Mouse (Mus musculus): ENCODE data around the gene Nadsyn1. TPM values are rescaled to one million over a fixed set of nuclear protein-coding genes. Genes with fewer than 3 reads are reported as not detected.

Gene Nadsyn1
- polyA plus RNA-seq, 1 experiment from 2014 or later: 7.1 TPM

DNA sequence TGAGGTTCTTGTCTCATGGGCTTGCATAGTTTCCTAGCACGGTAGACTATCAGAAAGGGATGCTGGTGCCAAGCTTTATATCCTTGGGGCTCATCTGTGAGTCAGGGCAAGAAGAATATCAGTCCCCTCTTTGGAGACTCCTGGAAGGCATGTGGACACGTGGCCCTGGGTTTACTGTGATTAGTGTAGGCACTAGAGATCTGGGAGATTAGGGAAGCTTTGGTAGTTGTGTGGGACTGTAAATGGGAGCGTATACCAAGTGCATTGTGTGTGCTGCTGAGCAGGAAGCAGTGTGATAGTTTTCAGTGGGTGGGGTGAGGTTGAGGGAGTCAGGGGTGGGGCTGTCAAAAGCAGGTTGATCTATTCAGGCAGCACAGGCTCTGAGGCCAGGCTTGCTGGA, 12.3 kb upstream of the Nadsyn1 start:
- no peak overlapping the region for H3K4me2 ChIP-seq (ENCODE audit: low read length)
- 80% methylated on average over 3 of the region's 3 CpGs for WGBS
- H3K4me3 ChIP-seq (replicated peaks; ENCODE audit: low read depth, low read length): no peak overlapping the region
- H3K4me1 ChIP-seq (ENCODE audit: control insufficient read depth, insufficient read depth, low read length): peaks cover 41% of the 10 kb centered on the region
- H3K9ac ChIP-seq (replicated peaks; ENCODE audit: low read length): no peak overlapping the region
- H3K9me3 ChIP-seq (ENCODE audit: control insufficient read depth, low read length): no peaks in the 10 kb centered on the region
- no peak overlapping the region for H3K27ac ChIP-seq (replicated peaks; ENCODE audit: low read depth, low read length)
- peaks cover 30% of the 10 kb centered on the region for H3K36me3 ChIP-seq (ENCODE audit: control insufficient read depth, insufficient read depth, low read length)
- ATAC-seq (ENCODE audit: low FRiP score, low TSS enrichment) (no peak), DNase-seq (no peak)
- no peaks in the 10 kb centered on the region for H3K27me3 ChIP-seq (ENCODE audit: control insufficient read depth, insufficient read depth, low read length)

DNA sequence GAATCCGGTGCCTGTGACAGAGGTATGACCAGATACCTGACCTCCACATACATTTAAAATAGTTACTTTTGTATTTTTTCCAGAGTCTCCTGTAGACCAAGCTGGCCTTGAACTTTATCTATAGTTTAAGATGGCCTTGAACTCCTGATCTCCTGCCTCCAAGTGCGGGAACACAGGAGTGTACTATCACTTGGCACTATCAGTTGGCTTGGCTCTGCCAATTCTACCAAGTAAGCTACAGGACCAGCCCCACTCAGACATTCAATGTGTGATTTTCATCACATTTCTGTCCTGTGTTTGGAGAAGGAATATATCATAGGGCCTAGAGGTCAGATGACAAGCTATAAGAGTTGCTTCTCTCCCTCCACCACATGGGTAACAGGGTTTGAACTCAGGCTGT, 11.7 kb upstream of the Nadsyn1 start:
- H3K4me2 ChIP-seq (ENCODE audit: low read length): no peak overlapping the region
- H3K9ac ChIP-seq (replicated peaks; ENCODE audit: low read length): no peak overlapping the region
- H3K36me3 ChIP-seq (ENCODE audit: control insufficient read depth, insufficient read depth, low read length): peaks cover 26% of the 10 kb centered on the region
- peaks cover 41% of the 10 kb centered on the region for H3K4me1 ChIP-seq (ENCODE audit: control insufficient read depth, insufficient read depth, low read length)
- H3K9me3 ChIP-seq (ENCODE audit: control insufficient read depth, low read length): no peaks in the 10 kb centered on the region
- no peaks in the 10 kb centered on the region for H3K27me3 ChIP-seq (ENCODE audit: control insufficient read depth, insufficient read depth, low read length)
- no peak overlapping the region for H3K27ac ChIP-seq (replicated peaks; ENCODE audit: low read depth, low read length)
- 96% methylated on average over 2 of the region's 2 CpGs for WGBS
- ATAC-seq (ENCODE audit: low FRiP score, low TSS enrichment): no peak
- no peak for DNase-seq
- no peak overlapping the region for H3K4me3 ChIP-seq (replicated peaks; ENCODE audit: low read depth, low read length)

DNA sequence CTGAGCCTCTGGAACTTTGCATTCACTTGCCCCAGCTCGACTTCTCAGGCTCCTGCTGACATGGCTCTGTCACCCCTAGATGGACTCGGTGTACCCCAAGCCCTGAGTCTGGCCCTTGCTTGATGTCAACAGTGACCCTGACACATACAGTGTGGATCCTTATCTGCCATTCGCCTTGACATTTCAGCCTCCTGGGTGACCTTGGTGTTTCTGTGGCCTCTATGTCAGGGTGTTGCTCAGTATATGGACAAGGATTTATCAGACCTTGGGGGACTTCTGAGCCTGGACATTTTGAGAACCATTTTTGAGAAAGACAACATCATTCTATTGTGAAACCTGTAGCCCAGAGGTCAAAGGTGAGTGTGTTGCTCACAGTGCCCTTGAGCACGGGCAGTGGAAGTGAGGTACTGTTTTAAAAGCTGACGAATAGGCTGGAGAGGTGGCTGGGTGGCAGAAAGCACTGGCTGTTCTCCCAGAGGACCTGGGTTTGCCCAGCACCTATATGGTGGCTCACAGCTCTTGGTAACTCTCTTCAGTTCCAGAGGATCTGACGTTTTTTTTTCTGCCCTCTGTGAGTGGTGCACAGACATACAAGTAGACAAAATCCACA, 11.0 kb upstream of the Nadsyn1 start:
- 85% methylated on average over 6 of the region's 6 CpGs for WGBS
- no peaks in the 10 kb centered on the region for H3K9me3 ChIP-seq (ENCODE audit: control insufficient read depth, low read length)
- H3K36me3 ChIP-seq (ENCODE audit: control insufficient read depth, insufficient read depth, low read length): peaks cover 20% of the 10 kb centered on the region
- no peaks in the 10 kb centered on the region for H3K27me3 ChIP-seq (ENCODE audit: control insufficient read depth, insufficient read depth, low read length)
- DNase-seq (no peak), ATAC-seq (ENCODE audit: low FRiP score, low TSS enrichment) (no peak)
- H3K9ac ChIP-seq (replicated peaks; ENCODE audit: low read length): no peak overlapping the region
- no peak overlapping the region for H3K4me3 ChIP-seq (replicated peaks; ENCODE audit: low read depth, low read length)
- no peak overlapping the region for H3K27ac ChIP-seq (replicated peaks; ENCODE audit: low read depth, low read length)
- no peak overlapping the region for H3K4me2 ChIP-seq (ENCODE audit: low read length)
- H3K4me1 ChIP-seq (ENCODE audit: control insufficient read depth, insufficient read depth, low read length): peaks cover 41% of the 10 kb centered on the region

DNA sequence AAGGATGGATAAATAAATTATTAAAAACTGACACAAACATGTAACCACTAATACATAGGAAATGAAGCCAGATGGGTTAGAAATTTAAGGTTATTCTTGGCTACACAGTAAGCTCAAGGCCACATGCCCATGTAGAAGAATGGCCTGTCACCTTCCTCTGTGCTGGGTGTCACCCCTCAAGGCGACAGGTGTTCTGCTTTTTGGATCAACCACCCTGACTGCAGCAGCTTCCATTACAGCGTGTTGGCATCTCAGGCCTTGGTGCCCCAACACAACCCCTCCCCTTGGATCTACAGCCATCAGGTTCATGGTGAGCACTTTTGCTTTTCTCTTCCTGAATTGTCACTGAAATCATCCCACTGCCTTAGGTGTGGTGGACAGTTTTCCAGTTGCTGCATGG, 10.0 kb upstream of the Nadsyn1 start:
- Histone ChIP-seq H3K27ac (replicated peaks; ENCODE audit: low read depth, low read length) (no peak overlapping the region), H3K4me3 (replicated peaks; ENCODE audit: low read depth, low read length) (no peak overlapping the region), H3K9ac (replicated peaks; ENCODE audit: low read length) (no peak overlapping the region), H3K4me1 (ENCODE audit: control insufficient read depth, insufficient read depth, low read length) (peaks cover 41% of the 10 kb centered on the region), H3K9me3 (ENCODE audit: control insufficient read depth, low read length) (no peaks in the 10 kb centered on the region), H3K36me3 (ENCODE audit: control insufficient read depth, insufficient read depth, low read length) (peaks cover 9% of the 10 kb centered on the region), H3K4me2 (ENCODE audit: low read length) (no peak overlapping the region), H3K27me3 (ENCODE audit: control insufficient read depth, insufficient read depth, low read length) (no peaks in the 10 kb centered on the region)
- 96% methylated on average over 2 of the region's 2 CpGs for WGBS
- DNase-seq (no peak), ATAC-seq (ENCODE audit: low FRiP score, low TSS enrichment) (no peak)

DNA sequence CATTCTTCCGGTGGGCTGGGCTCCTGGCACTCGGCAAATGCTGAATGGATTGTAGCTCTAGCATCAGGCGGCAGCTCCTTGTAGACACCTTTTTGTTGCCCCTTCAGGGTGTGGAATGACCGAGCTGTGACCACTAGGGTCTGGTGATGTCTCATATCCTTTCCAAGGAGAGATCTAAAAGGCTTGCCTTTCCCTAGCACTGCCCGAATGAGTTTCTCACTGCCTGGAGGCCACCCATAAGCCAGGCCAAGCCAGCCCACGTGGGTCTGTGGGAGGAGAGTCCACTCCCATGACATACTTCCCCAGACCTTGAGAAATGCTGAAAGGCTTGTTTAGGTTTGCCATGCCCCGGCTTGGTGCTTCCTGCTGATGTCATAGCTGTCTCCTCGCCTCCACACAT, 9.5 kb upstream of the Nadsyn1 start:
- H3K9ac ChIP-seq (replicated peaks; ENCODE audit: low read length): no peak overlapping the region
- H3K4me2 ChIP-seq (ENCODE audit: low read length): peak overlapping the region; percentile 82
- peaks cover 41% of the 10 kb centered on the region for H3K4me1 ChIP-seq (ENCODE audit: control insufficient read depth, insufficient read depth, low read length)
- H3K27me3 ChIP-seq (ENCODE audit: control insufficient read depth, insufficient read depth, low read length): no peaks in the 10 kb centered on the region
- H3K27ac ChIP-seq (replicated peaks; ENCODE audit: low read depth, low read length): no peak overlapping the region
- peaks cover 5% of the 10 kb centered on the region for H3K36me3 ChIP-seq (ENCODE audit: control insufficient read depth, insufficient read depth, low read length)
- H3K9me3 ChIP-seq (ENCODE audit: control insufficient read depth, low read length): no peaks in the 10 kb centered on the region
- WGBS: 88% methylated on average over 8 of the region's 8 CpGs
- ATAC-seq (ENCODE audit: low FRiP score, low TSS enrichment) (no peak), DNase-seq (no peak)
- no peak overlapping the region for H3K4me3 ChIP-seq (replicated peaks; ENCODE audit: low read depth, low read length)

DNA sequence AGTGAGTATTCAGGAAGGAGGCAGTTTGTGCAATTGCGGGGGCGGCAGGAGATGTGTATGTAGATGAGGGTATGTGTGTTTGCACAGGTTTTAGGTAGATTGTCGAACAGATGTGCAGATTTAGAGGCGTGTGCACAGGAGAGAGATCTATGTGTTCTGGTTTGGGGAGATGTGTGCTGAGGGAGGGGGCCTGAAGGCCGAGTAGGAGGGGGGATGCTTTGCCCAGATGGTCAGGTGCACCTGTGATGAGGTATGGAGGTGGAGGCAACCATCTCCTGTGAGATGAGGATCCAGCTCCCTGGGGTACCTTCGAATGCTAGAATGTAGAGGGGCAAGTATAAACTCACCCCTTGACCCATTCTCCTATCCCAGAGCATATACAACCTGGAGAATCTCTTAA, 7.8 kb upstream of the Nadsyn1 start:
- DNase-seq: no peak
- H3K9ac ChIP-seq (replicated peaks; ENCODE audit: low read length): peak overlapping the region; percentile 63
- peak overlapping the region; percentile 82 for H3K4me2 ChIP-seq (ENCODE audit: low read length)
- H3K4me3 ChIP-seq (replicated peaks; ENCODE audit: low read depth, low read length): peak overlapping the region; percentile 57
- ATAC-seq (ENCODE audit: low FRiP score, low TSS enrichment): peak; percentile 25
- H3K36me3 ChIP-seq (ENCODE audit: control insufficient read depth, insufficient read depth, low read length): no peaks in the 10 kb centered on the region
- H3K9me3 ChIP-seq (ENCODE audit: control insufficient read depth, low read length): no peaks in the 10 kb centered on the region
- WGBS: 9% methylated on average over 6 of the region's 6 CpGs
- peak overlapping the region; percentile 71 for H3K27ac ChIP-seq (replicated peaks; ENCODE audit: low read depth, low read length)
- no peaks in the 10 kb centered on the region for H3K27me3 ChIP-seq (ENCODE audit: control insufficient read depth, insufficient read depth, low read length)
- peaks cover 38% of the 10 kb centered on the region for H3K4me1 ChIP-seq (ENCODE audit: control insufficient read depth, insufficient read depth, low read length)

DNA sequence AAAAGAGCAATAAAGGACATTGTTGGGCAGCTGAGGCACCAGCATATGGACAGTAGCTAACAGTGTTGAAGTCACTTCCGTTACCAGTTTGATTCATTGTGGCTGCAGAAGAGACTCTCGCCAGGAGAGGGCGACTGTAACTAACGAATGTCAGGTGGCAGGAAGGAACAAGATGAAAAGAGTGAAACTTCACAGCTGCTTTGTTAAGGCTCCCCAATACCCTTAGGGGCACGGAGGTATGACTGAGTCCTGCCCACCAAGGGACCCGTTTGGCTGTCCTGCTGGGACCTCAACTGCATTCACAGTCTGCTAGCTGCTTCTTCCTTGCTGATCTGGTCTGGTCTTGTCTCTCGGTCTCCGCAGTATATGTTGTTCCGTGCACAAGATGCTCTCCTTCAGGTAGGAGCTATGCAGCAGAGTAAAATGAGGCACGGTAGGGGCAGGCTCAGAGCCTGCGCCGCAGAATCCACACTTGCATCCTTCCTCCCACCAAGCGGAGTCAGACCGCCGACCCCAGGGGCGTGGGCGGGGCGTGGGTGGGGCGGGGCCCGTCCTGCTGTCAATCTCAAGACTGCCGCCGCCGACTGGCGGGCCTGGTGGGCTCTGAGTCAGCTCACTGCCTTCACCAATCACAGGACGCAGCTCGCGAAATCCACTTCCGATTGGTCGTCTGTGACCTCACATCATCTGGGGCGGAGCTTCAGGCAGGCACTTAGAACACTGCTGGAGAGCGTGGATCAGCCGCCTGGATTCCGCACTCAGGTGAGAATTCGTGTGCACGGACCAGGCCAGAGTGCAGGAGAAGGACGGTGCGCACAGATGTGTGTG, 7.1 kb upstream of the Nadsyn1 start:
- WGBS: under 1% methylated on average over 37 of the region's 37 CpGs
- Histone ChIP-seq H3K4me3 (replicated peaks; ENCODE audit: low read depth, low read length) (peak overlapping the region; percentile 57), H3K4me2 (ENCODE audit: low read length) (peak overlapping the region; percentile 82), H3K9ac (replicated peaks; ENCODE audit: low read length) (peak overlapping the region; percentile 63), H3K9me3 (ENCODE audit: control insufficient read depth, low read length) (no peaks in the 10 kb centered on the region), H3K27ac (replicated peaks; ENCODE audit: low read depth, low read length) (peak overlapping the region; percentile 93), H3K36me3 (ENCODE audit: control insufficient read depth, insufficient read depth, low read length) (no peaks in the 10 kb centered on the region), H3K4me1 (ENCODE audit: control insufficient read depth, insufficient read depth, low read length) (peaks cover 37% of the 10 kb centered on the region), H3K27me3 (ENCODE audit: control insufficient read depth, insufficient read depth, low read length) (no peaks in the 10 kb centered on the region)
- ATAC-seq (ENCODE audit: low FRiP score, low TSS enrichment) (peak; percentile 96), DNase-seq (peak; percentile 98)

DNA sequence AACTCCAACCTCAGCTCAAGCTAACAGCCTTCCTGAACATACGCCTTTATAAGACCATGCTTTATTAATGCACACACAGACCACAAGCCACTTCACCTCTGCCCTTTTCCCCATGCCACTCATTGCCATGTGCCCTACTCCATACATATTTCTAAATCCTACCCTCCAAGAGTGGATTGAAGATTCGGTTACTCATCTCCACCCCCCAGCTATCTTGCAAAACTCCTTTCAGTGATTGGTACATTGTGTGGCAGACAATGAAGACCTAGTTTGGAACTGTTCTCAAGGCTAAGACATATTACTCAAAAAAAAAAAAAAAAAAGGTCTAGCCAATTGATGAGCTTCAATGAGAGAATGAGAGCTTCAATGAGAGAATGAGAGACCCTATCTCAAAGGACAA, 4.3 kb upstream of the Nadsyn1 start:
- H3K27me3 ChIP-seq (ENCODE audit: control insufficient read depth, insufficient read depth, low read length): no peaks in the 10 kb centered on the region
- no peaks in the 10 kb centered on the region for H3K36me3 ChIP-seq (ENCODE audit: control insufficient read depth, insufficient read depth, low read length)
- H3K9me3 ChIP-seq (ENCODE audit: control insufficient read depth, low read length): no peaks in the 10 kb centered on the region
- H3K27ac ChIP-seq (replicated peaks; ENCODE audit: low read depth, low read length): no peak overlapping the region
- 94% methylated on average over 2 of the region's 2 CpGs for WGBS
- H3K4me1 ChIP-seq (ENCODE audit: control insufficient read depth, insufficient read depth, low read length): peaks cover 23% of the 10 kb centered on the region
- H3K4me3 ChIP-seq (replicated peaks; ENCODE audit: low read depth, low read length): no peak overlapping the region
- ATAC-seq (ENCODE audit: low FRiP score, low TSS enrichment): no peak
- DNase-seq: no peak
- H3K4me2 ChIP-seq (ENCODE audit: low read length): no peak overlapping the region
- H3K9ac ChIP-seq (replicated peaks; ENCODE audit: low read length): no peak overlapping the region

DNA sequence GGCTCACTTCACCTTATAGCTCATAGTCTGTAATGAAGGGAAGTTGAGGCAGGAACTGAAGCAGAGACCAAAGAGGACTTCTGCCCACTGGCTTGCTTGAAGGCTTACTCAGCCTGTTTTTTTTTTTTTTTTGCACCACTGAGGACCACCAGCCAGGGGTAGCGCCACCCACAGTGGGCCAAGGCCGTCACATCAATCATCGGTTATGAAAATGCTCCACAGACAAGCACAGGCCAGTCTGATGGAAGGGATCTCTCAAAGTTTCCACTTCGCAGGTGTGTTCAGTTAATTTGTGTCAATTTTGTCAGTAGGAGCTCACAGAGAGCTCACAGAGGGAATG, 587 bp upstream of the Nadsyn1 start:
- Histone ChIP-seq H3K27me3 (ENCODE audit: control insufficient read depth, insufficient read depth, low read length) (no peaks in the 10 kb centered on the region), H3K4me1 (ENCODE audit: control insufficient read depth, insufficient read depth, low read length) (peaks cover 12% of the 10 kb centered on the region), H3K4me2 (ENCODE audit: low read length) (peak overlapping the region; percentile 63), H3K9ac (replicated peaks; ENCODE audit: low read length) (peak overlapping the region; percentile 27), H3K9me3 (ENCODE audit: control insufficient read depth, low read length) (no peaks in the 10 kb centered on the region), H3K27ac (replicated peaks; ENCODE audit: low read depth, low read length) (peak overlapping the region; percentile 71), H3K36me3 (ENCODE audit: control insufficient read depth, insufficient read depth, low read length) (0 out of 2 replicates have a peak, but pooled peaks cover 6% of the 10 kb centered on the region), H3K4me3 (replicated peaks; ENCODE audit: low read depth, low read length) (peak overlapping the region; percentile 55)
- WGBS: 75% methylated on average over 4 of the region's 4 CpGs
- peak; percentile 41 for ATAC-seq (ENCODE audit: low FRiP score, low TSS enrichment)
- DNase-seq: no peak
